Mouse (Mus musculus): ENCODE data around the gene Cpa2.

Cpa2 gene

DNA sequence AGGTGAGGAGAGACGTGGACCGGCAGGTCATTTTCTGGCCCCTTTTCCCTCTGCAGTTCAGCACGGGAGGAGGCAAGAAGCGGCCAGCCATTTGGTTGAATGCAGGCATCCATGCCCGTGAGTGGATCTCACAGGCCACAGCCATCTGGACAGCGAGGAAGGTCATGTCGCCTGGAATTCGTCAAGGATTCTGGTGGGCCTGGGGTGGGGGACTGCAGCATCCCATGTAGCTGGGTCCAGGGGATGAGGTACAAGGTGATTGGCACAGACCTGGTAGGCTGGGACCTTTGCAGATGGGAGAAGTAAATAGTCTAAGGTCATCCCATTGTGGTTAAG is 39.4 kb downstream of the Cpa2 start:
- no peak for DNase-seq

DNA sequence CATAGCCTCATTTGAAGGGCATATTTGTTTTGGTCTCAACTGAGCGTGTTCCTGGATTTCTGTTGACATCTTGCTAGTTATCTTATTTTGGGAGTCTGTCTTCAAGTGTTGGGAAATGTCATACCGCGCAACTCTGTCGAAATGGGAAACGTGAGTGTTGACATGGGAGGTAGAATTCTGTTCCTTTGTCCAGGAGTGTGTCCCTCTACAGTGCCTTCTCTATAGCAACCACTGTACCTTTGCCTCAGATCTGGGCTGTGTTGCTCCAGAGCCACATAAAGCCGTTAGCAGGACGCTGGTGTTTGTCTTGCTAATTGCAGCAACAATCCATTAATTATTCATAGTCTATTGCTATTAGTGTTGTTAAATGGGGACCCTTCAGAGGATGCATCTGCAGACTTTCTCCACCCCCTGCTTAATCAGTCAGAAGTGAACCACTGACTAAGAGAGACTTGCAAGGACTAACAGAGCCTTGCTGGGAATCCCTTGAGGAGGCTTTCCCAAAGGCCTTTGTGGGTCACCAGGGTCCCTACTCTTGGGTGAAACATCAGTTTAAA is 45.6 kb downstream of the Cpa2 start:
- no peak for DNase-seq

DNA sequence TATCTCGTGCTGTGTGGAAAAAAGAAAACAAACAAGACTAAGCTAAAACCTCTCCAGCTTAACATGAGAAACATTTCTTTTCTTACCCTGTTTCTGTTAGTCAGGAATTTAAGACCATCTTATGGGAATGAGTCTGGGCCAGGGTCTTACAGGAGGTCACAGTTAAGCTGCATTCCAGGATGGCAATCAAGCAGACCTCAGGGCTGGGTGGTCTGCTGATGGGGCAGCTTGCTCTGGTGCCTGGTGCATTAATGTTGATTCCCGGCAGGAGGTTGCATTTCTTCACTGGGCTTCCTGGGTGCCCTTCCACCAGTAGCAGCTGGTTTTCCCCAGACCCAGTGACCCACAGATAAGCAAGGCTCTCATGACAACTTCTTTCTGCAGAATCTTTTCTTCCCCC is 48.4 kb downstream of the Cpa2 start:
- DNase-seq = no peak

DNA sequence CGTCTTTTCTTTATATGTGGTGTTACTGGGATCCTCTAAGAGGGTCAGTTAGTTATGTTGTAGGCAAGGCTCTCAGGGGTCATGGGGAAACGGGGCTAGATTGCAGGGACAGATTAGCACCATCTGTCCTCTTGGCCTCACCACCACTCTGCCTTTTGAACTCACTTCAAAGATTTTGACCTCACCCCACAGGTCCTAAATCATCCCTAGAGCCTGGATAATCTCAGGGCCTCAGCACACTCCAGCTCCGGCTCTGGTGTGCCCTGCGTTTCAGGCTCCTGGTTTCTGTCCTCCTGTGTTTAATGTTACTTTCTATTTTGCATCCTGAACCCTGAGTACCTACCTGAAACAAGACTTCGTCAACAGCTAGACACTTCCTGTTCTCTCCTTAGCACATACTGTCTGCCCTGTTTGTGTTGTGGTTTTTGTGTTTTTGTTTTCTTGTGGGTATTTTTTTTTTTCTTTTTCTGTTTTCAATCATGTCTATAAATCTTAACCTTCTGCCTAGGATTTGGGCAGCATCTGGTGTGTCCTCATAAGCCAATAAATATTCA is 50.5 kb downstream of the Cpa2 start:
- no peak for DNase-seq

- DNase-seq = no peak
These were observed 51.1 kb downstream of the Cpa2 start for GRCm38 (mm10) chr6:30592417-30592974.

DNA sequence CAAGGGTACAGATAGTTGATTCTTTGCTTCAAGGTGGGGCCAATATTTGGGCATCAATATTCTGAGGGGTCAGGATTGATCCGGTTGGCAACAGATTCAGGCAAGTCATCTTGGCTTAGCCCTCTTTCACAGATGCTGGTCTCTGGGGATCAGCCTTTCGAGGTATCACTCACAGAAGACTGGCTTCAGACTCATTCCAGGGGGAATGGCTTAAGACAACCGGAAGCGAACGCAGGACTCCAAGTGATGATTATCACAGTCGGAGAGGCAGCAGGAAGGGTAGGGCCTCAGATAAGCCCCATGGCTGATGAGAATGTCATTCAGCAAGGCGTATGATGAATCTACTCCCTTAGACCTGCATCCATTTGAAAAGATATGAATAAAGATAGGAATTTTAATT is 53.0 kb downstream of the Cpa2 start:
- DNase-seq = no peak

DNA sequence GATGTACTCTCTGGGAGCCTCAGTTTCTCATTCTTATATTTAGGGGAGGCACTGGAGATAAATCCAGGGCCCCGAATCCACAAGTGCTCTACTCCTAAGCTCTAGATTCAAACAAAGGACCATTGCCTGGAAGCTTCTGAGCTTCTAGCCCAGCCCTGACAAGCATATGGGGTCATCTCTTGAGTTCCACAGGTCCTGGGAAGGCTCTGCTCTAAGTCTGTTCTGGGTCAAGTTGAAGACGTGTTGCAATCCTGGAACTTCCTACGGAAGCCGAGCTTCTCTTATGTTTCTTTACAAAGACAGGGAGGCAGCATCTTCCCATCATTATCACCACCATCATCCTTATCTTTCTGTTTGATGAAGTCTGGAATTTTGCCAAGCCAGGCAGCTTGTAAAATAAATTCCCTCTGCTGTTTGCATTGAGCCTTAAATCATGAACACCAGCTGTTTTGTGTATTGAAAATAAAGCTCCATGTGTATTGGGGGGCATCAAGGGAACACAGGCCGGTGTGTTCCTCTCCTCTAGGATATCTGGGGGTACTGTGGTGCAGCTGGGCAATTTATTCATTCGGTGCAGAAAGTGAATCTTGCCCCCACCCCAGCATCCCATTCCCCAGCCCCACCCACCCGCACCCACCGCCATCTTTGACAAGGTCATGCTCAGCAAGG is 55.0 kb downstream of the Cpa2 start:
- DNase-seq = no peak

DNA sequence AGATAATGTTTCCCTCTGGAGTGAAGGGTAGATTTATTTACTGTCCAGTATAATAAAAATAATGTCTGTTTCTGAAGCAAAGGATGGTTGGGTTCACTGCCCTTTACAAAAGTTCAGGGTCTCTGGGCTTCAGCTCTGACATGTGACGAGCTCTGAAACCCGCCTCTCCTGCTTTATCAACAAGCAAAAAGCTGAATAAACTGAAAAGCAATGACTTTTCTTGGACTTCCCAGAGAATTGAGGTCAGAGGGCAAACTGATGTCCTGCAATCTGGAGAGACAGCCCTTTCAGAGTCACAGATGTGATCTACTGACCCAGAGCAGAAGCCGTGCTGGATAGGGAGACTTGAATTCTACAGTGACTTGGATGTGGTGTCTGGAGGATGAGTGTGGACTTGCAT is 58.7 kb downstream of the Cpa2 start:
- no peak for DNase-seq

- DNase-seq = no peak
These were observed 59.6 kb downstream of the Cpa2 start for GRCm38 (mm10) chr6:30600995-30601394.

DNA sequence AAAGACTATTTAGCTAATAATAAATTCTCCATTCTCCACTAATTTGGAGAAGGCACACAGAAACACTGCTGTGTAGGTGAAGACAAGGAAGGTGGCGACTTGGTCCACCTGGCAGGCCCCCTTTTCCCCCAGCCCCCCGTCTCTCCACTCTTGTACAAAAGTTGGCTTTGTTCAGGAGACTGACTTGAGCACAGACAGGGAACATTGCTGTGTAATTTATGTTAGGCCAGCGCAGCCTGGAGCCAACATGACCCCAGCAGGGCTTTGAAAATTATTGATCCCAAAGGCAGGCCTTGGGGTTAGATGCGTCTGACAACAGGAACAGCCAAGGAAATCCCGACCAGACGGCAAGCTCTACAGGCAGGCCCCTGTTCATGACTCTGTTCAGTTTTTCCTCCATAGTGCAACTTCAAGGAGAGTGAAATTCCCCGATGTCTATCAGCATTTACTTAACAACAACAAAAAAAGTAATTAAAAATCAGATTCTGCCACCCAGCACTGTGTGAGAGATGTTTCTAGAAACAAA is 63.0 kb downstream of the Cpa2 start:
- no peak for DNase-seq

DNA sequence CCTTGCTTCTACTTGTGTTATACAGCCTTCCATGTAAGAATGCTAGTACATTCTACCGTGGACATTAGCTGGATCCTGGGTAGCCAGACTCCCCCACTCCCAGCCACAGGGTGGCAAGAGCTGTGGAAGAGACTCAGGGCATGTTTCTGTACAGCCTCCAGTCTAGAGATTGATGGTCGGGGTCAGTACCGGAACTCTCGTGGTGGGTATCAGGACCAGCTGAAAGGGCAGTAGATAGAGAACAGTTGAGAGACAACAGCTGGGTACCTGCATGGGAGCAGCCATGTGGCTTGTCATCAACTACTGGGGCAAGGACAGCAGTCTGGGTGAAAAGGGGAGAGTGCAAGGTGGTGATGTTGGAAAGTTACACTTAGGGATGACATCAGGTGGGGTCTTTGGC is 63.7 kb downstream of the Cpa2 start:
- no peak for DNase-seq

DNA sequence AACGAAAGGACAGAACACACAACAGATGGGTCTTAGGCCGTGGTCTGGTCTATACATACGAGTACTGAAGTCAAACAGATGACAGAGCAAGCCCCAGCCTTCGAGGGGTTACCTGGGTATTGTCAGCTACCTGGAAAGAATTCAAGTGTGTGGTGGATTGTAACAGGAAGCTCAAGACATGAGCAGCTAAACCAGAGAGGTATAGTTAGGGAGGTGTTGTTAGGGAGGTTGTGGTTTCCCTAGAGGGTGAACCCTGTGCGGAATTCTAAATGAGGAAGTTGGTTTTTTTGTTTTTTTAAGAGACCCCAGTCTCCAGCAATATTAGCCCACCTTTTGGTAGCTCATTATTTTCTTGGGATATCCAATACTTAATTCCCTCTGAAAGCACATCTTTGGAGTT is 64.3 kb downstream of the Cpa2 start:
- DNase-seq = no peak

DNA sequence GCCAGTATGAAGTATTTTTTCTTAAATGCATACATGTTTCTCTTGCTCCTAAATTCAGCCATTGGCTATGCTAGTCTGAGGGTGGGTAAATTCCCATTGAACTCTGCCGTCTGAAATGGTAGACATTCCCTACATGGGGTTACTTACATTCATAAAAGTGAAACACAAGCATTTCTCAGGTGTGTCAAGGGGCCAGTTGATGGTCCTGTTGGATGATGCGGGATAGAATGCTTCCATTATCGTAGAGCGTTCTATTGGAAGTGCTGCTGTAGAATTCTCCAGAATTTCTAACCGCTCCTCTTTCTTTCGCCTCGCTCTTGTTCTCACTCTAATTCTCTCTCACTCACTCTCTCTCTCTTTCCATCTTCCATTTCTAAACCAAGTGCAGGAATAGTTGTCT is 69.3 kb downstream of the Cpa2 start, which contains the start of gene Cpa5:
TSS of gene Cpa5 (plus strand) at position 301 of the 400 bp plus-strand sequence.
- no peak for DNase-seq

GRCm38 (mm10) chr6:30611212-30611611 is 69.8 kb downstream of the Cpa2 start:
- no peak for DNase-seq

All from liver (tissue).